Mouse (Mus musculus): ENCODE results near the gene Kars. TPM values are rescaled to one million over a fixed set of nuclear protein-coding genes. Genes with fewer than 3 reads are reported as not detected.

Gene Kars
- total and polyA plus RNA-seq, 3 experiments, result 295 to 642 (median 355) TPM

DNA sequence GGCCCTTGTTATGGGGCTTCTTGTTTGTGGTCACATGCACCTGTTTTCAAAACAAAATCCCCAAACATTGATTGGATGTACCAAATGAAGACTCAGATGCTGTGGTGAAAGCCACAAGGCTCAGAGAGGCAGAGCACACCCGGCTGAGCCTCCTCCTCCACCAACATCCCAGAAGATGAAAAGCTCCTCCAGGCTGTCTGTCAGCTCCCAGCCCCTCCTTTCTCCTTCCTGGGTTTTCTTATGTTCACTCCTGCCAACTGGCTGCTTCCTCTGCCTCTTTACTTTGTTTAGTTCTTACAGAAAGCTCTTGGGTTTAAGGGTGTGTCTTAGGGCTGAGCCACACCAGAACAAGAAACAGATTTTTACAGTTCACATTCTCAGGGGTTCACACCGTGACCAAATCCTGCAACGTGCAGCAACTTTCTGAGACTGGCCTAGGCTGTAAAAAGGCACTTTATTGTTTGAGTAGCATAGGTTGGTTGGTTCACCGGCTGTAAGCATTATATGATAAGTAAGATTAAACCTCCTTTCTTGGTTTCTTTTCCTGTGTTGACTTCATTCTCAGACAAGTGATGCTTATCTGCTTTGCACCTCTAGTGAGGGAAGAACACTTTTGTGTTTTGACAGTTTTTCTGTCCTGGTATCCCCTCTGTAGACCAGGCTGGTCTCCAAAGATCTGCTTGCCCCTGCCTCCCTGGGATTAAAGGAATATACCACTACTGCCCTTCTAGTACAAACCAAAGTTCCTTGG is 56.1 kb downstream of the Kars start:
- no peaks in the 10 kb centered on the region for H3K27me3 ChIP-seq (ENCODE audit: control insufficient read depth in 1 of 2, insufficient read depth in 2 of 2, low read length in 2 of 2)
- H3K9ac ChIP-seq (ENCODE audit: control insufficient read depth, low read depth, low read length, poor library complexity, severe bottlenecking), result no peak overlapping the region
- no peaks in the 10 kb centered on the region for H3K79me2 ChIP-seq (ENCODE audit: control insufficient read depth, insufficient read depth, low read length, poor library complexity)
- H3K4me3 ChIP-seq (ENCODE audit: control insufficient read depth in 1 of 2, insufficient read depth in 1 of 2, low read depth in 2 of 2, low read length in 2 of 2), result no peak overlapping the region
- H3K27ac ChIP-seq (ENCODE audit: control insufficient read depth, low read depth, low read length), result no peak overlapping the region
- no peaks in the 10 kb centered on the region for H3K4me1 ChIP-seq (ENCODE audit: control insufficient read depth in 1 of 2, insufficient read depth in 2 of 2, low read length in 2 of 2)
- no peak for DNase-seq (ENCODE audit: low read depth, low spot score)
- TF ChIP-seq ZMIZ1 (IDR thresholded peaks at IDR 0.05; ENCODE audit: low read depth, low read length) (no peak), ZC3H11A (IDR thresholded peaks at IDR 0.05; ENCODE audit: low read depth, low read length) (no peak), RCOR1 (IDR thresholded peaks at IDR 0.05; ENCODE audit: low read depth, low read length) (no peak), UBTF (IDR thresholded peaks at IDR 0.05; ENCODE audit: borderline replicate concordance, insufficient read depth, low read depth, low read length) (no peak), POLR2A (IDR thresholded peaks at IDR 0.05; ENCODE audit: control insufficient read depth in 1 of 2, insufficient read depth in 1 of 2, low read depth in 1 of 2, low read length in 2 of 2, poor library complexity in 1 of 2) (no peak), BHLHE40 (IDR thresholded peaks at IDR 0.05; ENCODE audit: borderline replicate concordance, low read depth, low read length) (no peak), MAFK (IDR thresholded peaks at IDR 0.05; ENCODE audit: borderline replicate concordance, low read depth, low read length) (no peak), NRF1 (IDR thresholded peaks at IDR 0.05; ENCODE audit: insufficient read depth, low read depth, low read length, poor library complexity, severe bottlenecking) (no peak), NELFE (IDR thresholded peaks at IDR 0.05; ENCODE audit: low read depth, low read length) (no peak), EP300 (IDR thresholded peaks at IDR 0.05; ENCODE audit: low read depth in 1 of 2, low read length in 2 of 2) (no peak), GATA1 (IDR thresholded peaks at IDR 0.05; ENCODE audit: low read depth, low read length) (no peak), GABPA (IDR thresholded peaks at IDR 0.05; ENCODE audit: low read depth, low read length) (no peak), CTCF (IDR thresholded peaks at IDR 0.05 in 2 of 3, conservative IDR thresholded peaks at IDR 0.05 in 1 of 3; ENCODE audit: control insufficient read depth in 1 of 3, insufficient read depth in 1 of 3, low read depth in 2 of 3, low read length in 3 of 3, poor library complexity in 1 of 3, severe bottlenecking in 1 of 3) (no peak)
- no peaks in the 10 kb centered on the region for H3K9me3 ChIP-seq (replicated peaks; ENCODE audit: insufficient read depth, low read length)
- peaks cover 0 to 4% of the 10 kb centered on the region in 2 experiments; a peak in 3 of 4 replicates for H3K36me3 ChIP-seq (ENCODE audit: control insufficient read depth in 1 of 2, insufficient read depth in 2 of 2, low read length in 2 of 2)

DNA sequence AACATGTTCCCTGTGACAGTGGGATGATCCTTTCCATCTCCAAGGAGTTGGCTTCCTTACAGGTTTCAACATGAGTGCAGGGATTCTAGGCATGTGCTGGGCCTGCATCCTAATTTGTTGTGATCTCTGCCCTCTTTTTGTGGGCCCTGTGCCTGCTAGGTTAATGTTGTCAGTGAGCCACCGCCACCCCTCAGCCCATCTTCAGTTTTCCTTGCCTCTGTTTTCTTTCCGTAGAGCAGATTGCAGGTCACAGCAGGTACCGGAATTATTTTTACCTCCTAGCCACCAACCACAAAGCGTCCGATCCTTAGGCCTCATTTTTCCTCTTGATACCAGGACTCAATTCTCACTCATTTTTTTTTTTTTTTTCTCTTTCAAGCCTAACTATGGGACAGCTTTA is 59.2 kb downstream of the Kars start:
- Histone ChIP-seq H3K4me3 (ENCODE audit: control insufficient read depth in 1 of 2, insufficient read depth in 1 of 2, low read depth in 2 of 2, low read length in 2 of 2) (no peak overlapping the region), H3K4me1 (ENCODE audit: control insufficient read depth in 1 of 2, insufficient read depth in 2 of 2, low read length in 2 of 2) (no peaks in the 10 kb centered on the region), H3K36me3 (ENCODE audit: control insufficient read depth in 1 of 2, insufficient read depth in 2 of 2, low read length in 2 of 2) (peaks cover 0 to 6% of the 10 kb centered on the region in 2 experiments; a peak in 3 of 4 replicates), H3K9me3 (replicated peaks; ENCODE audit: insufficient read depth, low read length) (no peaks in the 10 kb centered on the region), H3K9ac (ENCODE audit: control insufficient read depth, low read depth, low read length, poor library complexity, severe bottlenecking) (no peak overlapping the region), H3K27me3 (ENCODE audit: control insufficient read depth in 1 of 2, insufficient read depth in 2 of 2, low read length in 2 of 2) (no peaks in the 10 kb centered on the region), H3K79me2 (ENCODE audit: control insufficient read depth, insufficient read depth, low read length, poor library complexity) (no peaks in the 10 kb centered on the region), H3K27ac (ENCODE audit: control insufficient read depth, low read depth, low read length) (no peak overlapping the region)
- no peak for DNase-seq (ENCODE audit: low read depth, low spot score)
- TF ChIP-seq BHLHE40 (IDR thresholded peaks at IDR 0.05; ENCODE audit: borderline replicate concordance, low read depth, low read length) (no peak), MYB (IDR thresholded peaks at IDR 0.05; ENCODE audit: low read depth, low read length) (no peak), GABPA (IDR thresholded peaks at IDR 0.05; ENCODE audit: low read depth, low read length) (no peak), UBTF (IDR thresholded peaks at IDR 0.05; ENCODE audit: borderline replicate concordance, insufficient read depth, low read depth, low read length) (no peak), MAZ (IDR thresholded peaks at IDR 0.05; ENCODE audit: low read depth, low read length) (no peak), CHD1 (IDR thresholded peaks at IDR 0.05; ENCODE audit: low read depth, low read length) (no peak), USF1 (IDR thresholded peaks at IDR 0.05; ENCODE audit: low read depth, low read length) (no peak), MXI1 (IDR thresholded peaks at IDR 0.05; ENCODE audit: low read depth, low read length) (no peak), NELFE (IDR thresholded peaks at IDR 0.05; ENCODE audit: low read depth, low read length) (no peak)
